Mouse (Mus musculus) ES-E14 (cell line): Measurements from ENCODE around the gene Gphb5.

Experiments
- CHD2 ChIP-seq: IDR thresholded peaks from 2 replicates; pipeline ENCODE4 v1.6.1; 2014; ENCODE audit warnings: mild to moderate bottlenecking, low read depth, low read length, inconsistent platforms
- HCFC1 ChIP-seq: IDR thresholded peaks from 2 replicates; pipeline ENCODE4 v1.6.1; 2012; ENCODE audit warnings: low read length, inconsistent platforms, borderline replicate concordance; ENCODE audit not compliant: insufficient read depth
- ZC3H11A ChIP-seq: IDR thresholded peaks from 2 replicates; pipeline ENCODE4 v1.6.1; 2012; ENCODE audit warnings: low read depth, mild to moderate bottlenecking, inconsistent platforms, low read length, borderline replicate concordance
- ZNF384 ChIP-seq: IDR thresholded peaks from 2 replicates; pipeline ENCODE4 v1.6.1; 2012; ENCODE audit warnings: low read depth, low read length, inconsistent platforms

DNA sequence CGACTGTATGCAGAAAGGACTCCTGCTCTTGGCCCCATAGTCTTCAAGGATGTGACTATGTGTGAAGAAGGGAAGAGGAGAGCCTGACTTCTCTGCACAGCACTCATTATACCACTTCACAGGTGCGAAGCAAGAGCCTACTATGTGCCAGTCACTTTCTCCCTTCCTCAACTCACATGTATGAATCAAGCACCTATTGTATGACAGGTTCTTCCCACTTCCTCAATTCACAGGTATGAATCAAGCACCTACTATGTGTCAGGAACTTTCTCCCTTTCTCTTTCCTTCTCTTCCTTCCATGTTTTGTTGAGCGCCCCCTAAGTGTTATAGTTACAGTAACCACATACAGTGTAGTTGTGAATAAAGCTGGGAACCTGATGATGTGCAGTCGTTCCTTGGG lies 8.2 kb upstream of the Gphb5 start:
- TF ChIP-seq HCFC1 = no peak
- TF ChIP-seq CHD2 = no peak
- TF ChIP-seq ZC3H11A = no peak
- TF ChIP-seq ZNF384 = no peak
